Mouse (Mus musculus): Measurements from ENCODE around the gene Ube2q2.

Gene Ube2q2

GRCm38 (mm10) chr9:55149499-55150278, 1.0 kb downstream of the Ube2q2 start:
- no peak for TF ChIP-seq GATA4 (IDR thresholded peaks at IDR 0.05; ENCODE audit: insufficient replicate concordance, low read length)

- TF ChIP-seq GATA4 (IDR thresholded peaks at IDR 0.05; ENCODE audit: insufficient replicate concordance, low read length), result no peak
Measured at GRCm38 (mm10) chr9:55150279-55150726, 1.6 kb downstream of the Ube2q2 start.

- no peak for TF ChIP-seq GATA4 (IDR thresholded peaks at IDR 0.05; ENCODE audit: insufficient replicate concordance, low read length)
Measured at GRCm38 (mm10) chr9:55151096-55151495, 2.4 kb downstream of the Ube2q2 start.

GRCm38 (mm10) chr9:55152935-55153334, 4.3 kb downstream of the Ube2q2 start:
- TF ChIP-seq GATA4 (IDR thresholded peaks at IDR 0.05; ENCODE audit: insufficient replicate concordance, low read length), result no peak

GRCm38 (mm10) chr9:55170655-55171412, 22.2 kb downstream of the Ube2q2 start:
- no peak for TF ChIP-seq GATA4 (IDR thresholded peaks at IDR 0.05; ENCODE audit: insufficient replicate concordance, low read length)

GRCm38 (mm10) chr9:55172195-55172685, 23.6 kb downstream of the Ube2q2 start:
- no peak for TF ChIP-seq GATA4 (IDR thresholded peaks at IDR 0.05; ENCODE audit: insufficient replicate concordance, low read length)

- no peak for TF ChIP-seq GATA4 (IDR thresholded peaks at IDR 0.05; ENCODE audit: insufficient replicate concordance, low read length)
Measured at GRCm38 (mm10) chr9:55174235-55174634, 25.6 kb downstream of the Ube2q2 start.

GRCm38 (mm10) chr9:55195876-55196275, 47.2 kb downstream of the Ube2q2 start:
- TF ChIP-seq GATA4 (IDR thresholded peaks at IDR 0.05; ENCODE audit: insufficient replicate concordance, low read length), result no peak

GRCm38 (mm10) chr9:55198260-55198659, 49.6 kb downstream of the Ube2q2 start:
- TF ChIP-seq GATA4 (IDR thresholded peaks at IDR 0.05; ENCODE audit: insufficient replicate concordance, low read length), result no peak

- TF ChIP-seq GATA4 (IDR thresholded peaks at IDR 0.05; ENCODE audit: insufficient replicate concordance, low read length), result no peak
Measured at GRCm38 (mm10) chr9:55199348-55199747, 50.7 kb downstream of the Ube2q2 start.

GRCm38 (mm10) chr9:55208458-55208789, 59.8 kb downstream of the Ube2q2 start:
- no peak for TF ChIP-seq GATA4 (IDR thresholded peaks at IDR 0.05; ENCODE audit: insufficient replicate concordance, low read length)

- TF ChIP-seq GATA4 (IDR thresholded peaks at IDR 0.05; ENCODE audit: insufficient replicate concordance, low read length), result no peak
Measured at GRCm38 (mm10) chr9:55208790-55209481, 60.3 kb downstream of the Ube2q2 start, which contains the start of gene Fbxo22. Gene Fbxo22 (plus strand): TSS chr9:55208925.

GRCm38 (mm10) chr9:55211611-55212010, 63.0 kb downstream of the Ube2q2 start:
- no peak for TF ChIP-seq GATA4 (IDR thresholded peaks at IDR 0.05; ENCODE audit: insufficient replicate concordance, low read length)

- TF ChIP-seq GATA4 (IDR thresholded peaks at IDR 0.05; ENCODE audit: insufficient replicate concordance, low read length), result no peak
Measured at GRCm38 (mm10) chr9:55213396-55213795, 64.7 kb downstream of the Ube2q2 start.

- no peak for TF ChIP-seq GATA4 (IDR thresholded peaks at IDR 0.05; ENCODE audit: insufficient replicate concordance, low read length)
Measured at GRCm38 (mm10) chr9:55215056-55215455, 66.4 kb downstream of the Ube2q2 start.

All from liver, adult (tissue).